ENCODE assay signal across 8 mouse cellular contexts in the genomic region with DNA sequence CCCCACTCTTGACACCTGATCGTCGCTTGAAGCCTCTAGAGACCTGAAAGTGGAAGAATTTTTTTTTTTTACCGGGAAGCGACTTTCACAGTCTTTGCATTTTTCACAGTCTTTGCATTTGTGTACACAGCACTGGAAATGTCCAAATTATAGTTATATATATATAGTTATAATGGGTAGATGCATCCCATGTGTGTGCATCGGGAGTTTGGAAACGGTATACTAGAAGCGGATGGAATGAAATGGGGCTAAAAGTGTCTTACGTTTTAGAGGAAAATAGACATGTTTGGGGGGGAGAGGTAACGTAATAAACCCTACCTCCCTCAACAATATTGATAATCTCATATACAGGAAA. TPM values are rescaled to one million over a fixed set of nuclear protein-coding genes. Genes with fewer than 3 reads are reported as not detected.
DNase-seq lines count a peak whose midpoint lies in the region; ATAC-seq and TF ChIP-seq lines count a peak whose summit lies in the region.

No protein-coding gene starts in this region.

- H3K4me3 ChIP-seq in heart, adult 2 months, result peak overlapping the region; percentile 51
- H3K4me3 ChIP-seq in testis, adult 2 months (ENCODE audit: control insufficient read depth, low read depth, low read length), result peak overlapping the region; percentile 100
- peak overlapping the region; percentile 93 for H3K4me3 ChIP-seq in liver, embryonic 11.5 days (ENCODE audit: low read depth, low read length)
- H3K4me3 ChIP-seq in stomach, postnatal 0 days (ENCODE audit: low read depth, low read length), result peak overlapping the region; percentile 96

- no peak for TF ChIP-seq CTCF in heart, adult 2 months (IDR thresholded peaks at IDR 0.05)
- no peak for TF ChIP-seq CTCF in testis, adult 2 months (IDR thresholded peaks at IDR 0.05; ENCODE audit: control insufficient read depth, insufficient read depth, insufficient replicate concordance, low read depth, low read length)
- TF ChIP-seq CTCF in stomach, postnatal 0 days (IDR thresholded peaks at IDR 0.05; ENCODE audit: low read depth), result no peak

- intact Hi-C loops in heart, adult 2 months (cut with DNase I), result loop anchor here (5.0 kb wide), 2 partner anchors 85 to 175 kb away; partner anchors contain the start of gene Sdhaf4
- intact Hi-C loops in heart, postnatal 25 days (cut with DNase I), result loop anchor here (2.0 to 5.0 kb wide), 2 partner anchors 82 to 175 kb away; partner anchors contain the start of gene Sdhaf4

- no peaks in the 10 kb centered on the region for H3K9me3 ChIP-seq in liver, embryonic 11.5 days (ENCODE audit: control insufficient read depth, low read length)
- H3K9me3 ChIP-seq in stomach, postnatal 0 days (ENCODE audit: control insufficient read depth, low read length), result peaks cover 8% of the 10 kb centered on the region; the same call in 1 of the 2 replicates

- no peak for ATAC-seq in liver, embryonic 11.5 days (replicated peaks; ENCODE audit: low FRiP score)
- ATAC-seq in stomach, postnatal 0 days (ENCODE audit: low FRiP score, low TSS enrichment), result no peak

- H3K4me1 ChIP-seq in heart, adult 2 months (ENCODE audit: control insufficient read depth, insufficient read depth, low read length), result peaks cover 3% of the 10 kb centered on the region; the same call in 1 of the 2 replicates
- peaks cover 4% of the 10 kb centered on the region; the same call in 1 of the 2 replicates for H3K4me1 ChIP-seq in testis, adult 2 months (ENCODE audit: control insufficient read depth, insufficient read depth, low read length)
- H3K4me1 ChIP-seq in liver, embryonic 11.5 days (replicated peaks; ENCODE audit: control insufficient read depth, insufficient read depth, low read length), result peaks cover 14% of the 10 kb centered on the region
- H3K4me1 ChIP-seq in stomach, postnatal 0 days (replicated peaks; ENCODE audit: control insufficient read depth, insufficient read depth), result no peaks in the 10 kb centered on the region

- WGBS in heart, adult 2 months, result 29% methylated on average over 9 of the region's 9 CpGs
- WGBS in liver, embryonic 11.5 days, result 29% methylated on average over 9 of the region's 9 CpGs
- WGBS in stomach, postnatal 0 days, result 30% methylated on average over 9 of the region's 9 CpGs

- H3K4me2 ChIP-seq in liver, embryonic 11.5 days, result peak overlapping the region; percentile 82
- peak overlapping the region; percentile 50 for H3K4me2 ChIP-seq in stomach, postnatal 0 days (replicated peaks; ENCODE audit: low read depth)

- peak overlapping the region; percentile 76 for H3K27ac ChIP-seq in heart, adult 2 months
- no peak overlapping the region for H3K27ac ChIP-seq in testis, adult 2 months (ENCODE audit: control insufficient read depth, insufficient read depth, low read depth, low read length)
- H3K27ac ChIP-seq in liver, embryonic 11.5 days (ENCODE audit: low read depth, low read length), result peak overlapping the region; percentile 97
- H3K27ac ChIP-seq in stomach, postnatal 0 days (replicated peaks), result peak overlapping the region; percentile 97; the same call in 1 of the 2 replicates

- peaks cover 6% of the 10 kb centered on the region for H3K36me3 ChIP-seq in heart, adult 2 months (ENCODE audit: control insufficient read depth, insufficient read depth, low read length)
- H3K36me3 ChIP-seq in testis, adult 2 months (ENCODE audit: control insufficient read depth, insufficient read depth, low read length), result no peaks in the 10 kb centered on the region
- H3K36me3 ChIP-seq in liver, embryonic 11.5 days (ENCODE audit: control insufficient read depth, insufficient read depth, low read length), result no peaks in the 10 kb centered on the region
- H3K36me3 ChIP-seq in stomach, postnatal 0 days (ENCODE audit: control insufficient read depth, insufficient read depth, low read length), result no peaks in the 10 kb centered on the region

- H3K9ac ChIP-seq in heart, adult 2 months (ENCODE audit: low read depth, low read length), result peak overlapping the region; percentile 60
- peak overlapping the region; percentile 55; the same call in 1 of the 2 replicates for H3K9ac ChIP-seq in liver, embryonic 11.5 days (ENCODE audit: low read depth, low read length)
- H3K9ac ChIP-seq in stomach, postnatal 0 days (ENCODE audit: low read length), result no peak overlapping the region

- no peak for TF ChIP-seq EP300 in heart, adult 2 months (IDR thresholded peaks at IDR 0.05; ENCODE audit: insufficient read depth, low read depth, low read length)
- no peak for TF ChIP-seq EP300 in stomach, postnatal 0 days (optimal IDR thresholded peaks at IDR 0.05)

- no peak for TF ChIP-seq POLR2A in heart, adult 2 months (IDR thresholded peaks at IDR 0.05; ENCODE audit: insufficient read depth, low read depth, low read length)
- TF ChIP-seq POLR2A in testis, adult 2 months (IDR thresholded peaks at IDR 0.05; ENCODE audit: control insufficient read depth, low read depth, low read length), result no peak

- H3K79me2 ChIP-seq in heart, adult 2 months (replicated peaks; ENCODE audit: control insufficient read depth, insufficient read depth, low read length), result peaks cover 2% of the 10 kb centered on the region

- DNase-seq in heart, adult 2 months, result no peak
- DNase-seq in heart, postnatal 25 days (ENCODE audit: low spot score), result no peak
- no peak for DNase-seq in testis, postnatal 14 days (ENCODE audit: low spot score)
- DNase-seq in liver, embryonic 11.5 days (ENCODE audit: low spot score), result no peak
- DNase-seq in stomach, postnatal 0 days (ENCODE audit: low spot score), result no peak
- no peak for DNase-seq in gastrocnemius, adult 18-20 months (ENCODE audit: low spot score)
- no peak for DNase-seq in cerebellum, adult 9-10 months

- H3K27me3 ChIP-seq in heart, adult 2 months (ENCODE audit: control insufficient read depth, insufficient read depth, low read length), result no peaks in the 10 kb centered on the region
- H3K27me3 ChIP-seq in testis, adult 2 months (ENCODE audit: control insufficient read depth, insufficient read depth, low read length), result no peaks in the 10 kb centered on the region
- no peaks in the 10 kb centered on the region for H3K27me3 ChIP-seq in liver, embryonic 11.5 days (replicated peaks; ENCODE audit: control insufficient read depth, insufficient read depth, low read length)
- no peaks in the 10 kb centered on the region for H3K27me3 ChIP-seq in stomach, postnatal 0 days (ENCODE audit: control insufficient read depth, insufficient read depth, low read length)

RNA-seq across cellular contexts. Expression of gene Smap1, which starts 0.4 kb away (rescaled TPM):
- 10 to 100 TPM; 19.1 to 20.0 TPM for total RNA-seq in heart, adult 2 months (2021)
- 21.6 and 37.0 TPM in 2 replicates for polyA plus RNA-seq in heart, adult 2 months (2012; rRNA removed)
- 10 to 100 TPM; 21.8 to 22.0 TPM for total RNA-seq in heart, postnatal 25 days (2021)
- 310 and 335 TPM in 2 replicates for polyA plus RNA-seq in testis, adult 2 months (2012; rRNA removed)
- polyA plus RNA-seq in liver, embryonic 11.5 days (2014; fragmentation: Nextera tagmentation; extraction: Ambion mirVana), result 46.7 and 48.4 TPM in 2 replicates
- polyA plus RNA-seq in stomach, postnatal 0 days (2015; fragmentation: Nextera tagmentation; extraction: Ambion mirVana), result 42.9 and 44.9 TPM in 2 replicates
- 10 to 100 TPM; 26.1 to 28.5 TPM for total RNA-seq in gastrocnemius, adult 18-20 months (2021)
